Mouse (Mus musculus): ENCODE data around the gene Cse1l.

Gene Cse1l

DNA sequence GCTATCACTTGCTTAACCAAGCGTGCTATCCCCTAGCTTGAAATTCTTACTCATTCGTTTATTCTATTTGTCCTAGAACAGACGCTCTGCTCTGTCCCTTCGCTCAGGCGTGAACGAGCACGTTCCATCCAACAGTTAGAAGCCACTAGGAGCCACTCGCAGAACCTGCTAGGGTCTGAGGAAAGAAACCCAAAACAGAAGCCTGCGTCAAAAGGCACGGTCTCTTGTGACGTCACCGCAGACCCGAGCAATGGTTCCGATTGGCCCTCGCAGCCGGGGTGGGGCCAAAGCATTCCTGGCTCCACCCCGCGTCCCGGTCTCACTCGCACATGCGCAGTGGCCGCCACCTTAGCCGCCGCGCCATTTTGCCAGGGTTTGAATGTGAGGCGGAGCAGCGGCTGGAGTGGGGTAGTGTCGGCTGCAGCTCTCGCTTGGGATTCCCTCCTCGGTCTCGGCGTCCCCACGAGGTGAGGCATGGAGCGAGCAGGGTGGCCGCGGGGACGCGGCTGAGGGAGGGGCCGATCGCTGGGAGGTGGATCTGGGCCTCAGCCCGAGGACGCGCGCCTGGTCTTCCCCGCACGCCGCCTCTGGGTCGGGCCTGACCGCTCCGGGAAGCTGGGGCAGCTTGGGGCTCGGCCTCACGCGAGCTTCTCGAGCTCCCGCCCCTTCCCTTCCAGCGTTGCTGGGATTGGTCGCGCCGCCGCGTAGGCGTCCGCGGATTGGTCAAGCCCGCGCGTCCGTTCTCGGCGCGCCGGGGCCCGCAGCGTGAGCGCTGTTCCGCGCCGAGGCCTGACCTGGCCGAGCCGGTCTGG, at the start of gene Cse1l:
Gene Cse1l, plus strand, starts transcription at position 330 of the 812 bp plus-strand sequence.
- DNase-seq (ENCODE audit: low spot score), result peak; percentile 99

- no peak for DNase-seq (ENCODE audit: low spot score)
These were observed 49.5 kb upstream of the Cse1l start for GRCm38 (mm10) chr2:166856366-166856765.

- peak; percentile 56 for DNase-seq (ENCODE audit: low spot score)
These were observed 48.7 kb upstream of the Cse1l start for GRCm38 (mm10) chr2:166857118-166857517.

DNA sequence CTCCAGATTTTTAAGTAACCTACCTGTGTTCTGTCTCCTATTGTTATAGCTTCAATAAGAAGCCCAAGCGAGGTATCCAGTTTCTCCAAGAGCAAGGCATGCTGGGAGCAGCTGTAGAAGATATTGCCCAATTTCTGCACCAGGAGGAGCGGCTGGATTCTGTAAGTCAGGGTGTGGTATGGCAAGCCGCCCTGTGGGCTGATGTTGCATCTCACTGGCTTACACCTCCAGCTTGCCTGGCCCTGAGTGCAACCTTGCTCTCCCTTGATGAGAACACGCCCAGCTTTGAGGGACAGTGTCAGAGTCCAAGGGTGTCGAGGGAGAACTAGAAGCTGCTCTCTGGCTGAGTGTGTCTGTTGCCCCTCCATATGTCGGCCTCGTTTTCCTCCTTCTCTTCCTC, 46.6 kb upstream of the Cse1l start:
- DNase-seq (ENCODE audit: low spot score), result no peak

- no peak for DNase-seq (ENCODE audit: low spot score)
These were observed 43.3 kb upstream of the Cse1l start for GRCm38 (mm10) chr2:166862505-166862904.

- DNase-seq (ENCODE audit: low spot score), result no peak
These were observed 40.4 kb upstream of the Cse1l start for GRCm38 (mm10) chr2:166865476-166865875.

- DNase-seq (ENCODE audit: low spot score), result no peak
These were observed 35.5 kb upstream of the Cse1l start for GRCm38 (mm10) chr2:166870271-166870865.

GRCm38 (mm10) chr2:166870899-166871298, 34.9 kb upstream of the Cse1l start:
- DNase-seq (ENCODE audit: low spot score), result no peak

DNA sequence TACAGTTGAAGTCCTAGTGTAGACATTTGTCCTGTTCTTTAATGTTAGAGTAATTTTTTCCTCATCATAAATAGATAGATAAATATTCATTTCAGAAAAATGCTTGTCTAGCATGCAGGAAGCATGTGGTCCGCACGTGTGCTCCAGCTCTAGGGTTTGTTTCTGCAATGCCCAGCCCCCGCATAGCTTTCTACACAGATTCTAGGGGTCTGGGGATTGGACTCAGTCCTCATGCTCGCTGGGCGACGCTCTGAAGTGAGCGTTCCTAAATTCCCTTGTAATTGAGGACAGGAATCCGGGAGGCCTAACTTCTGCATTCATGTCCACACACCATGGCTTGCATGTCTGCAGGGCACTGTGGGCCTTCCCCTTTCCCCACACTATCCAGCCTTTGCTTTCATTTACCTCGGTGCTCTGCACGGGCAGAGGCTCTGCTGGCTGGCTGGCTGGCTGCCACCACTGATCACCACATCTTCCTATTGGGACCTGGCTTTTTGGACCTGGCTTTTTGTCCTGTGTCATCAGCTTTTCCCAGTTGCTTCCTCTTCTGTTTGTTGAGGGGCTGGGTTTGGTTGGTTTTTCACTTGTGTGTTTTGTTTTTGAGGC, 31.1 kb upstream of the Cse1l start:
- DNase-seq (ENCODE audit: low spot score), result no peak

DNA sequence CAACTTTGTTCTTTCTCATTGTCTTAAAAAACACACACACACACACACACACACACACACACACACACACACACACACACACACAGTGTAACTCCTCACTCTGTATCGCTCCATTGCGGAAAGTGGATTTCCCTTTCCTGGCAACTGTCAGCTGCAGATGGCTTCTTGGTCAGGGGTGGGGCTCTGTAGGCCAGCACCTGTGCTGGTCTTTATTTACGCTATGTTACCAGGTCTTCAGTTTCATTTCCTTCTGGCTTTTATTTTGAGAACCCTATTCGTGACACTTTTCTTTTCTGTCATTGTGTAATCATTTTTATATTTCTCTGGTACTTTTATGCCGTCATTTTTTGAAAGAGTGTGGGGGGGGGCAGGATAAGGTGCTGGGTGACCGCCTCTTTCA, 30.3 kb upstream of the Cse1l start:
- DNase-seq (ENCODE audit: low spot score), result no peak

GRCm38 (mm10) chr2:166876331-166876730, 29.5 kb upstream of the Cse1l start:
- DNase-seq (ENCODE audit: low spot score), result no peak

- DNase-seq (ENCODE audit: low spot score), result no peak
These were observed 20.8 kb upstream of the Cse1l start for GRCm38 (mm10) chr2:166885066-166885465.

DNA sequence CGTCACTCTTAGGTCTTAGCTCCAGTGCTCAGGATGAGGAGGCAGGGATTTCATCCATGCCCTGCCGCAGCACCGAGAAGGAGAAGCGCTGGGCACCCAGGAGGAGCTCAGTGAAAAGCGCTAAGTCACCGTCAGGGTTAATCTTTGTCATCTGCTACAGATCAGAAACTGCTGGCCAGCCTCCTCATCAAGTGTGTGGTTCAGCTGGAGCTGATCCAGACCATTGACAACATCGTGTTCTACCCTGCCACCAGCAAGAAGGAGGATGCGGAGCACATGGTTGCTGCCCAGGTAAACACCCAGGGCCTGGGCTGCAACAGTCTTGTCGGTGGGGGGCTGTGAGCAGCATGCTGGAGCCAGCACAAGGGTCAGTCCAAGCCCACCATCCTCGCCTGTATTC, 20.2 kb upstream of the Cse1l start:
- DNase-seq (ENCODE audit: low spot score), result no peak

GRCm38 (mm10) chr2:166886231-166886630, 19.6 kb upstream of the Cse1l start:
- no peak for DNase-seq (ENCODE audit: low spot score)

- DNase-seq (ENCODE audit: low spot score), result peak; percentile 57
These were observed 18.0 kb upstream of the Cse1l start for GRCm38 (mm10) chr2:166887816-166888215.

DNA sequence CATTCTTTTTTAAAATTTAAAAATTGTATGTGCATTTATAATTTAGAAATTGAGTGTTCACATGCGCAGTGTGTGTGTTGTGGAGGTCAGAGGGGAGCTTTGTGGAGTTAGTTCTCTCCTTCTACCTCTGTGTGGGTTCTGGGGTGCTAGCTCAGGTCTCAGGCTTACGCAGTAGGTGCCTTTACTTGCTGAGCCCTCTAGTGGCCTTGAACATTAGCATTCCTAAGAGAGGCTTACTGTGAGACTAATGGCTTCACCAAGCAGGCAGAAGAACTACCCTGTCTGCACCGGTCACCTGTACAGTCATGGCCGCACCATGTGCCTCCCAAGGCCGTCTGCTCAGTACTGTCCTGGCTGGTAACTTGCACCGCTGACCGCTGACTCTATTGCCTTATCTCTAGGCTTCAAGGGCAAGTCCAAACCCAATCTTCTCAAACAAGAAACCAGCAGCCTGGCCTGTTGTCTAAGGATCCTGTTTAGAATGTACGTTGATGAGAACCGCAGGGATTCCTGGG, 14.4 kb upstream of the Cse1l start:
- peak; percentile 20 for DNase-seq (ENCODE audit: low spot score)

- no peak for DNase-seq (ENCODE audit: low spot score)
These were observed 13.6 kb upstream of the Cse1l start for GRCm38 (mm10) chr2:166892158-166892680.

DNA sequence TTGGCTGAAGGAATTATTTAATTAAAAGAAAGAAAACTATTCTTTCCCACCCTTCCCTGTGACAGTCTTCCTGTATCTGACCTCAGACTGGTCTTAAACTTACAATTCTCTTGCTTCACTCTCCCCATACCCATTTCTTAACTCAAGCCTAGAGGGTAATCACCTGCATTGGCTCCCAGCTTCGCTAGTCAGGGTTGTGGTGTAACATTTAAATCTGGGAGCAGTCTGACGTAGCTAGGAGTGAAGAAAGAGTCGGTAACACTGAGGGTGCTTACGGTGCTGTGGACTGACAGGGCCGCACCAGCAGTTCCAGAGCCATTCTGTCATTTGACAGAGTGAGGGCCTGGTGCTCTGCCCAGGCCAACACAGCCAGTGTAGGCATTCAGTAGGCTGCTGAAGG, 12.8 kb upstream of the Cse1l start:
- DNase-seq (ENCODE audit: low spot score), result no peak

DNA sequence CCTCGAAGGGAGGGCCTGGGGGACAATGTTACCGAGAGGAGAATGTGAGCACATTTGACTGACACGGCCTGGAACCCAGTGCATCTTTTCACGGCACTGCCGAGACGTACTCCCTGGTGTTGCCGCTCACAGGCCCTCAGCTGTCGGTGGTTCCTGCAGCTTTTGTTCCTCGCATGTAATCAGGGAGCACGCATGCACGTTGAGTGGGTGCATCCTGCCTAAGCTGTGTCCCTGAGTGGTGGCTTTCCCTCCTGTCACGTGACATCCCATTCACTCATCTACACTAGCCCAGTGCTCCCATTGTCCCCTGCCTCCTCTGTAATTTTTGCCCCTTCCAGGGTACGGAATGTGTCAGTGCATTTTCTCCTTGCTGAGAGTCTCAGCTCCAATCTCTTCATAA, 9.5 kb upstream of the Cse1l start:
- DNase-seq (ENCODE audit: low spot score), result no peak

DNA sequence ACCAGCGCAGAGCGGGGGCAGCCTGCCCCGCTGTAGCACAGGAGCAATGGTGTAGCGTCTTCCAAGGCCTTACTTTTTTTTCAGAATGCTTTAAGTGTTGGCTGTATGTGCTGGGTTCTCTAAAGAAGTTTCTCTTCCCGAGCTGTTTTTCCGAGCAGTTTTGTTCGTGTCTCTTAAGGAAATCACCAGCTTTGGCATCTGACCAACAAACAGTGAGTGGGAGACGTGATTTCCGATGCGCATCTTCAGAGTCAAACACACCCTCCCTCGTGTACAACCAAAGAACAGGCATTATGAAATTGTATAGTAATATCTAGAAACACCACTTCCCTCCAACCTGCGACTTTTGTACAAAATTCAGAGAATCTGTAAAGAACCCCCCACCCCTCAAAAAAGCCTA, 8.9 kb upstream of the Cse1l start:
- DNase-seq (ENCODE audit: low spot score), result no peak

- no peak for DNase-seq (ENCODE audit: low spot score)
These were observed 6.7 kb upstream of the Cse1l start for GRCm38 (mm10) chr2:166899161-166899560.

DNA sequence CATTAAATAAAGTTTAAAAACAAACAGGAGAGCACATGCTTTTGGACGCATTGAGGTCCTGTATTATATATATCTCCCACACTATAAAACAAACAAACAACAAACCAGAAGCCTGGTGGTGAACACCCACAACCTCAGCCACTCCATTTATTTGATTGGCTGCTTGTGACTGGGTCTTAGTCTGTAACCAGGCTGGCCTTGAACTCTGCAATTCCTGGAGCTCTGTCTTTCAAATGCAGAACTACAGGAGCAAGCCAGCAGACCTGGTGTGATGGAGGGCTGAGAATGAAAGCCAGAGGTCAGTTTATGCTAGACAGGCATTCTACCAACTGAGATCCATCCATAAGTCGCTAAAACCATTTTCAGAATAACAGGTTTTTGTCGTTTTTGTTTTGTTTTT, 6.1 kb upstream of the Cse1l start:
- DNase-seq (ENCODE audit: low spot score), result no peak
